Mouse (Mus musculus): ENCODE results near the gene Ncf2.
A peak's percentile ranks its signal among the peaks of the same experiment; 100 is the strongest.
"Not testable (repeated sequence)": the region's sequence is repeated elsewhere in the genome, so short reads cannot be mapped to it uniquely, and the experiment has no call there.

Ncf2 gene

DNA sequence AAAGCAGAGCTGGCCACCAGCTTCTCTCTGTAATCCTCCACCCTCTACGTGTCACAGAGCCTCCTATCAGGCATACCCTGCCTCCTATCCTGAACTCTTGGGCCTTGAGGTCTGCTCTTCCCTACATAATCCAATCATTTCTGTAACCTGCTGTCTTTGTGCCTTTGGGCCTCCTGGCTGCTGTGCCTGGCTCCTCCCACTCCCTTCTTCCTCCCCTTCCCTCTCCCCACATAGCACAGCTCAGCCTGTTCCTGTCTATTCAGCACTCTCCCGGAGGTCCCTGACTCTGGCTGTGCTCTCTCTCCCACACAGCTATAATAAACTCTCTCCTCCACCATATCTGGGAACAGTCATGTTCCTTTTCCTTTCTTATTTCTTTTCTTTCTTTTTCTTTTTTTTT lies at the start of gene Ncf2:
Gene Ncf2 (plus strand): TSS at position 298 of the 400 bp plus-strand sequence.
- no peak for DNase-seq (ENCODE audit: low spot score in 2 of 2)

DNA sequence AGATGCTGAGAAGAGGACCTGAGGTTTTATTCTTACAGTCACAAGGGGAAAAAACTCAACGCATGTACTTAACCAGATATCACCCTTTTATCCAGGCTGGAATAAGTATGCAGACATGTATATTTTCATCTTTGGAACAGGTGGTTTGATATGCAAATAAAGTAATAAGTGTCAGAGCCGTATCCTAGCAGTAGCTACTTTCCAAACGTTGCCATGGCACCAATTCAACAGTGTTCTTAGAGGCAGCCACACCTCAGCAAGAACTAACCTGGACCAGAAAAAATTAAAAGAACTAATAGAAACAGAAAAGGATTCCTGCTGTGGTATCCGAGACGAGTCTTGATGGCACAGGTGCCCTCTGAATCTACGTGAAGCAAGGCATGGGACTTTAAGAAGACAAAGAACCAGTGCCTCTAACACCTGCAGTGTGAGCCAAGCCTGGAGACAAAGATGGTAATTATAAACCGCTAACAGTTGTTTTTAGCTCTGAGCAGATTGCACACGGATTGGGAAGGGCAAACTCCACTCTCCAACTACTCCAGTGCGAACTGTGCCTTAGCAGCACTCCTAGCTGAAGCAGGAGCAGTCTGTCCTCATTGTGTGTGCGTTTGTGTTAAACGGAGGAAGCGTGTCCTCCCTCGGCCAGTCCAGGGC lies 49.6 kb upstream of the Ncf2 start, which contains the start of gene Apobec4:
Gene Apobec4 (plus strand): TSS at position 240 of the 654 bp plus-strand sequence.
- DNase-seq (ENCODE audit: low spot score in 2 of 2): peak; percentile 38 to 60

DNA sequence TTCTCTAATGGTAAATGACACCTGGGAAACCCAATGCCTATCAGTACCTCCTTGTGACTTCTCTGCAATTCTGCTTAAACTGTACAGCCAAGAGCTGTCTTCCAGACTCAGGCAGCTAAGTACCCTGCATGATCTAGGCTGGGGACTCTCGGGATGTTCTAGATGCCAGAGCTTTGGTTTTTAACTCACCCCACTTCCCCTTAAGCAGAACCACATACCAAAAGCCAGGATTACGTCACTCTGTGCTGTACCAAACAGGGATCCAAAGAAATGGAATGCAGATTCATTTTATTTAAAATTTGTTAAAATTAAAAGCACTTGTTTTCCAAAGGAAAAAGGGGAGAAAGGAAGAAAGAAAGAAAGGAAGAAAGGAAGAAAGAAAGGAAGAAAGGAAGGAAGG lies 38.2 kb upstream of the Ncf2 start:
- DNase-seq (ENCODE audit: low spot score in 2 of 2): no peak

DNA sequence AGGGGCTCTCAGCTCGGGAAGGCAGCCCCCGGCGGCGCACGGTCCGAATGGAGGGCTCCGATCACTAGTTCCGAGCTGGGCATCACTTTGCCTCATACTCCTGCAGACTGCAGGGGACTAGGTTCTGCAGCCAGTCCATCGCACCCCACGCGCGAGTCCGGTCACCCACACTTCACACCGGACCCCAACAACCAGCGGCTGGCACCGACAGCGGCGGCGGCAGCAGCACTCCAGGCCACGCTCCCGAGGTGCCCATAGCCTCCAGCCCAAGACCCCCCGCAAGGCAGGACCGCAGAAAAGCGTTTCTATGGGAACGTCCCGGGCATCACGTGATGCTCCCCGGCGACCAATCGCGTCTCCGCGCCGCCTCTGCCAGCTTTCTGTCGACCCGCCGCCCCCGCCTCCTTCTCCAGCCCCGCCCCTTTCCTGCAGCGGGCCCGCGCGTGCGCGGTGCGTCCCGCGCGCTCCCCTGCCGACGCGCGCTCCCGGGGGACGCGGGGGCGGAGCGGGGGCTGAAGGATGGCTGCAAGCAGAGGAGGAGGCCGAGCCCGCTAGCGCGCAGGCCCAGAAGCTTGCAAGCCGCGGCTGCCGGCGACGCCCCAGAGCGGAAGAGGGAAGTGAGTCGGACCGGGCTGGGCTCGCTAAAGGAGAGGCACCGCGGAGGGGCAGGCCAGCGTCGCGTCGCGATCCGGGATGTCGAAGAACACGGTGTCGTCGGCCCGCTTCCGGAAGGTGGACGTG lies 33.8 kb upstream of the Ncf2 start, which contains the start of the genes Rgl1 and Arpc5:
Gene Rgl1 (minus strand): TSS at position 320 of the 741 bp plus-strand sequence.
Gene Arpc5 (plus strand): TSS at position 511 of the 741 bp plus-strand sequence.
- peak; percentile 95 for DNase-seq (ENCODE audit: low spot score in 2 of 2)

DNA sequence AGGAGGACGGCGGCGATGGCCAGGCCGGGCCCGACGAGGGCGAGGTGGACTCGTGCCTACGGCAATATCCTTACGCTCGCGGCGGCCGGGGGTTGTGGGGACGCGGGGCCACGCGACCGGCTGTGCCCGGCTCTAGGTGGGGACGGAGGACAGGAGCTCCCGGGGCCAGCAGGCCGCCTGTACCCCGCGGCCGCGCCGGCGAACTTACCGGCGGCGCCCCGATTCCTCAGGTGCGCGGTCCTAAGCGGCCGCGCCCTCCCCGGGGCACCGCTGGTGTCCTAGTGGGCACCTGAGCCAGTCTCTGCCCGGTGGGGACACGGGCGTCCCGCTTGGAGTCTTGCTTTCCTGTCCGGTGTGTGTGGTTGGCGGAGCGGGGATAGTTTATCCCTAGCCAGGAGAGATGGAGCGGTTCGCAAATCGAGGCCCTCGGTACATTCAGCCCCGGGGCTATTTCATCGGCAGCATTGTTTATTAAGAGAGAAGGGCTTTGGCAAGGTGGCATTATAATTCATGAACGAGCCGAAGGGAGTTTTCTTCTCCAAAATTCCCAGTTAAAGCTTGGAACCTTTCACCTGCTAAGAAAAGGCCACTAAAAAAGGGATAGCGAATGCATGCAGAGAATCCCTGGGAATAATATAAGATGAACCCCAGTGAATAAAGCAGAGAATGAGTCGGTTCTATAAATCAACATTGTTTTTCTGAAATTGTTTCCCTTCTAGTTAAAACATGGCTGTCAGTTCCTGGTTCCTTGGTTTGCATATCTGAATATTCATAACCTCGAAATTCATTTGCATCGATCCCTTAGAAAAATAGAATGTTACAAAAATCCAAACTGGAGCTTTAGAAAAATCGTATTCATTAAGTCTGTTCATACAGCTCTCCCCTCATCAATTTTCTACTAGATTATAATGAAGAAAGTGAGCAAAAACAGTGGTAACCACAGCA lies 32.9 kb upstream of the Ncf2 start:
- DNase-seq (ENCODE audit: low spot score in 2 of 2): no peak

DNA sequence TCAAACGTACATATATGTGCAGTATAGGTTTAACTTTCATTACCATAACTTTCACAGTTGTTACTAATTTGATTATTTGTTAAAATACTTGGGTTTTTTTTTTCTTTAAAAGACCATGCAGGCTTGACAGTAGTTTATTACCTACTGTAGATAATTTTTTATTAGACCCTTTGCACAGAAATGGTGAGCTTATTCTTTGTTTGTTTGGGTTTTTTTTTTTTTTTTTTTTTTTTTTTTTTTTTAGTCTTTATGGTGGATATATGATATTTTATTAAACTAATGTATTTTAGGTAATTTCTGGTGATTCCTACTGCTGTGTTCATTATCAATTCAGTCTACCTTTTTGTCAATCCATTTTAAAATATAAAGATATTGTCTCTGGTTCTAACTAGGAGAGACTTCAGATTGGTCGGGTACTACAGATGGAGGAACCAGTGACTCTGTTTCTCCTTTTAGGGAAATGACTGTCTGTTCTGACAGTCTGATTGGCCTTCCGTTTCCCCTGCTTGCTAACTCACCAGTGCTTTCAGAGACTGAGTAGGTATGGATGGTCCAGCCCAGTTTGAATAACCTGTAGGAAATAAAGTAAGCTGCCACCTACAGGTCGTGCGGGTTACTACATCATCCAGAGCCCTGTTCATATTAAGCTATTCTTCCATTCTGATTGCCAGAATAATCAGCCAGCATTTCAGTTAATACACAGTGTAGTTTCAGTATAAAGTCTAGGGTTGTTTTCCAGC lies 32.1 kb upstream of the Ncf2 start:
- DNase-seq (ENCODE audit: low spot score in 2 of 2): peak; percentile 76 to 77

DNA sequence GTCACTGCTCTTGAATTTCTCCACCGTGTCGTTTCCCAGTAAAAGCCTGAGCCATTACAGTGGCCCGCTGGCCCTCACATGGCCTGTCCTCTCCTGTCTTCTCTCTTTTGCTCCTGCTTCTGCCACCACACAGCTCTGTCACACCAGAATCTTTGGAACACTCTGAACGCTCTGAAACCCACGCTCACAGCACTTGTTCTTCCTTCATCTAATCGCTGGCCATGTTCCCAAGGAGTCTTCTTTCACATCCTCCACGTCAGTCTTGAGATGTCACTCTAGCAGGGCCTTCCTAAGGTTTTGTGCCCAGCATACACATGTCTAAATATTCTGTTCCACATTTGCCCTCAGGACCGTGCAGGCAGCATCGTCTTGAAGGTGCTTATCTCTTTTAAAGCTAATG lies 29.0 kb upstream of the Ncf2 start:
- DNase-seq (ENCODE audit: low spot score in 2 of 2): peak in 1 of 2 experiments; percentile 31

DNA sequence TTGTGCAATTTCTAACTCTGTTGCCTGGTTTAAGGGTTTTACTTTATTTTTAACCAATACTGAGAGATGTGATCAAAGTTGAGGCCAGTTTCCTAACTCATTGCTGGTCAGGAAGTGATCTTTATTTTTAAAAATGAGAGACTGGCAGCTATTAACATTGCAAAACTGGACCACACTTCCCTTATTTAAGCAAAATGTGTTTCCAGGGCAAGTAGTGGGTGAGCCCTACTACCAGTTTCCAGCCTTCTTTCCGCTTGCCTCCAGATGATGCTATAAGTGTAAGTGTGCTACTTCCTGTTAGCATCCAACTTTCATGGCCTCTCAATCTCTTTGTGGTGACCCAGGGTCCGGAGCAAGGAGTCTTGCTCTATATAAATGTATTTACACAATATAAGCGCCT lies 25.4 kb upstream of the Ncf2 start:
- not testable (repeated sequence) for DNase-seq (ENCODE audit: low spot score in 2 of 2)

DNA sequence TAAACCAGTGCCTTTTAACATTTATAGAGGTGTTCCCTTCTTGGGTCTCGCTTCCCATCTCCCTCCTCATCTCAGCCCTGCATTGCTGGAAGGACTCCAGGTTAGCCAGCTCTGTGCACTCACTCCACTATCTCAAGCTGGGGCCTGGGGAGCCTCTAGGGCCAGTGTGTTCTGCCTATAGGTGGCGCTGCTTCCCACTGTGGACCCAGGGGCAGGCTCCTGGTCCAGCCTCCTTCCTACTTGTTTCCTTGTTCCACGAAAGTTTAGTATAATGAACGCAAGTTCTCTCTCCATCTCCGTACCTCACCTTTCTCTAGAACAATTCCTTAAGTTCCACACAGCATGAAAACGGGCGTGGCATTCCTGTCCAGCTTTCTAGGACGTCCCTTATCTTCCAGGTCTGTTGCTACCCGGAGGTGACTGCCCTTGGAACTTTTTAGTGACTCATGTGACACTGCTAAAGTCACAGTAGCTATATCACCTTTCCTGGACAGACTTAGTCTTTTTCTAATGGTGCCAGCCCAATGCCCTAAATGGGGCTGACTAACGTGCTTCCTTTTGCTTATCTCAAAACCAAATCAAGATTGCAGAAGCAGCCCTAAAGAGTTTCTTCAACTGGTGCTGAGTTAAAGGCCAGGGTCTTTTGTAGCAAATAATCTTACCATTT lies 20.8 kb upstream of the Ncf2 start:
- DNase-seq (ENCODE audit: low spot score in 2 of 2): peak in 1 of 2 experiments; percentile 39

DNA sequence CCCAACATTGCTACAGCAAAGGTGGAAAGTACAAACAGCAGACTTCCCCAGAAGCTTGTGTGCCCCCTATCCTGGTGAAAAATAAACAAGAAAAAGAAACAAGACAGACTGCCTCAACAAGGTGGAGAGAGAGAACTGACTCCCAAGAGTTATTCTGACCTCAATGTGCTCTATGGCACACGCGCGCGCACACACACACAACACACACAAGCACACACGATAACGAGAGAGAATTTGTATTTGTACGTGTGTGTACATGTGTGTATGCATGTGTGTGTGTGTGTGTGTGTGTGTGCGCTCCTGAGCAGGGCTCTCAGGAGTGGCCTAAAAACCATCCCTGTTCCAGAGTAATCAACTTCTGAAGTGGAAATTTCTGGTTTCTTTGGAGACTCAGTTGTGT lies 15.4 kb upstream of the Ncf2 start:
- DNase-seq (ENCODE audit: low spot score in 2 of 2): no peak

DNA sequence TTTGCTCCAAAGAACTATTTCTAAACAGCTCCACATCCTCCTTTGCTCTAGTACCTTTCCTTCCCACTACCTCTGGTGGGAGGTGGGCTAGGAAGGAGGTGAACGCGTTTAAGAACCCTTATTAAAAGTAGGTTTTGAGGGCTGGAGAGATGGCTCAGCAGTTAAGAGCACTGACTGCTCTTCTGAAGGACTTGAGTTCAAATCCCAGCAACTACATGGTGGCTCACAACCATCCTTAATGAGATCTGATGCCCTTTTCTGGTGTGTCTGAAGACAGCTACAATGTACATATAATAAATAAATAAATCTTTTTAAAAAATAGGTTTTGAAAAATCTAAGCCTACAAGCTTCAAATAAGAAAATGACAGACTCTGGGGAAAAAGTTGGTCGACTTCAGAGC lies 14.5 kb upstream of the Ncf2 start:
- not testable (repeated sequence) for DNase-seq (ENCODE audit: low spot score in 2 of 2)

DNA sequence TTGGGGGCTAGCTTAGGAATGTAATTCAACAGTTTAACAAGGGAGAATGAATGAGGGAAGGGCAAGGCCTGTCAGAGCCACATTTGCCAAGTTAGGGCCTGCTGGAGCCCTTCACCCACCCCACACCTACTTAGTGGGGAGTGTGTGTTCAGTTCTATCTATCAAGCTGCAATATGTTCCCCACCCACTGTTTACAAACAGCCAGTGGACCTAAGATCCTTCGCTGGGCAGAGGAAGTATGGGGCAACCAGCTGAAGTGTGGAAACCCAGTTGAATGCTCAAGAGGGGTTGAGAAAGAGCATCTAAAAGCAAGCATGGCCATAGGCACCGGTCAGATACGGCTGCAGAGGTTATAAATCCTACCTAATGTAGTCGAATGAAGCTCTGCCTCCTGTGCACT lies 13.0 kb upstream of the Ncf2 start:
- no peak for DNase-seq (ENCODE audit: low spot score in 2 of 2)

DNA sequence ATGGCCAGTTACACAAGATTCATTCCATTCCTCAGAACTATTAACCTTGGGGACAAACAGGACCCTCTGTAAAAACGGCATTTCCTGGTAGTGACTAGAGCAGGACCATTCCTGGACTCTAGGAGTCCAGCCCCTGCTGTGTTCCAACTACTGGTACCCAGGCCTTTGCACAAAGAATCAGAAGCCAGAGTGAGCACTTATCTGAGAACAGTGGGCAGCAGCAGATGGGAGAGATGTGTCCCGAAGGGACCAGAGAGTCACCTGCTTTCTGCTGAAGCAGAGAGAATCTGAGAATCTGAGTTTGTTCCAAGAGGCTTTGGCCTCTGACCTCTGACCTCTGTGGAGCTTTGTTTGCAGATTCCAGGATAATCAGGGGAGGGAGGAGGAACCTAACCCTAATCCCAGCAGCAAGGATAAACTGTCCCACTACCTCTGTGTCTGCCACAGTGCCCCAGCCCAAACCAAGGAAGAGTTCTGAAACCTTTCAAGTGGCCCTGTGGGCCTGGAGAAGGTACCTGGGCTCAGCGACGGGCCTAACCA lies 11.8 kb upstream of the Ncf2 start:
- no peak for DNase-seq (ENCODE audit: low spot score in 2 of 2)

DNA sequence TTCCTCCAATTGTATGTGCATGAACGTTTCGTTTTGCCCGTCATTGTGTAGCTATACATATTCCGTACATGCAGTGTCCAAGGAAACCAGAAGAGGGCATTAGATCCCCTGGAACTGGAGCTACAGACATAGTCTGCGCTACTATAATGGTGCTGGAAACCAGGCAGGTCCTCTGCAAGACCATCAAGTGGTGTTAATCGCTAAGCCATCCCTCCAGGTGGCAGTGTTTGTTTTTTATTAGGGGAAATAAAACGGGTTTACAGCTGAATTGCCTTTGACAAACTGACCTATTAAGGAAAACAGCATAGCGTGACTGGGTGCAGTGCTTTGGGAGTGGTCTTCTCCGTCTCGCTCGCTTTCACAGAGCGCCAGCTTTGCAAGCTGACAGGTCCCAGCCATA lies 9.7 kb upstream of the Ncf2 start:
- no peak for DNase-seq (ENCODE audit: low spot score in 2 of 2)

DNA sequence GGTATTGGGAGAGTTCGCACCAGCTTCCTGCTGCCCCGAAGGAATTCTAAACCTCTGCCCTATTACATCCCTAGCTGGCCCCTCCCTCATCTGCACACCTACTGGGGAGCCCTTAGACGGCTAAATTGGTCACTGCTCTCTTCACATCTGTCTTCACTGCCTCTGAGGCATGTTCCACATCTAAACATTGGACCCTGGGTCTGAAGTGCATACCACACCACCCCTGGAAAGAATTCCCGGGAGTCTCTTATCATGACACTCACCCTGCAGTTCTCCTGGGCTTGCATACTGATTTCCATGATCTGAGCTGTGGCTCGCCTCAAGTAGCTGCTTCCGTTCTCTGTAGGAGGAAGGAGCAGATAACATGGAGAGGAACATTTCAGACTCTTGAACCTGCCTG lies 9.2 kb upstream of the Ncf2 start:
- no peak for DNase-seq (ENCODE audit: low spot score in 2 of 2)

DNA sequence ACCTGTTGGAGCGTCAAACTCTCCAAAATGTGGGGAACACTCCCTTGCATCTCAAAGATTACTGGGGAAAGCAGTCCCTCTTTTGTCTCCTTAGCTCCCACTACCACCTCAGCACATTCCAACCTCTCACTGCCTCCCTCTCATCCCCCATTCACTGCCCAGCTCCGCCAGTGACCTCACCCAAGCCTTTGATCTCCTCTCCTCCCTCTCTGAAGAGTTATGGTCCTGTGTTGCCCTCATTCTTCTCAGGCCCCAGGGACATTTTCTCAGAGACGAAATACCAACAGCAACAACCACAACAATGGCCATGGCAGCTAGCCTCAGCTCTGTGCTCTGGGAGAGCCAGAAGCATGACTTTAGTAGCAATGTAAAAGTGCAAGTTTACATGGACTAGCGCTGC lies 8.7 kb upstream of the Ncf2 start:
- no peak for DNase-seq (ENCODE audit: low spot score in 2 of 2)

DNA sequence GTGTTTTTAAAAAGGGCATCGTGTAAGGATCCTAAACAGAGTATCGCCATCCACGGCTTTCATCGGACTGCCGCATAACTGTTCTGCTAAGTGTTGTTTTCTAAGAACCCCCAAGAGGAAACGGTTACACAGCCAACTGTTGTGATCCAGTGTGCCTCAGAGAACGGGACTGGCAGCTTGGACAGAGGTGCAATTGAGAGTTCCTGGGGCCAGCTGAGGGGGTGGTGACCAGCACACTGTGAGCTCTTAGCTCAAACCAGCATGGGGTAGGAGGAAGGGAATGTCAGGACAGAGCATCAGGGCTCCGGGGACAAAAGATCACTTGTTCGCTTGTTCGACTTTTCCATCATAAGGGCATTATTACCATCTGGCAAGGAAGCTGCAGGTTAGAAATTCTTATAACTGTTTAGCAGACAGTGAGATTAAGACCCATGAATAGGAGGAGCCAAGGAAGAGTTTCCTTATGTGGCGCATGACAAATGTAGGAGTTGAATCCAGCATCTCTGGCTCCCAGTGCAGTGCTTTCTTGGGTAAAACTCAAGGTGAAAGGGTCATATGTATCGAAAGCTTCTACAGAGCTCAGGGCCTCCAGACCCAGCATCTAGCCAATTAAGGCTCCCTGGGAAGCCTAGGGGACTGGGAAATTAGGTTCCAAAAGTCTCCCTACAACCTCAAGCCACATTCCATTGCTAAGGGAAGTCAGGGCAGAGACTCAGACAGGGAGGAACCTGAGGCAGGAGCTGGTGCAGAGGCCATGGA lies 7.1 kb upstream of the Ncf2 start:
- DNase-seq (ENCODE audit: low spot score in 2 of 2): peak in 1 of 2 experiments; percentile 16

DNA sequence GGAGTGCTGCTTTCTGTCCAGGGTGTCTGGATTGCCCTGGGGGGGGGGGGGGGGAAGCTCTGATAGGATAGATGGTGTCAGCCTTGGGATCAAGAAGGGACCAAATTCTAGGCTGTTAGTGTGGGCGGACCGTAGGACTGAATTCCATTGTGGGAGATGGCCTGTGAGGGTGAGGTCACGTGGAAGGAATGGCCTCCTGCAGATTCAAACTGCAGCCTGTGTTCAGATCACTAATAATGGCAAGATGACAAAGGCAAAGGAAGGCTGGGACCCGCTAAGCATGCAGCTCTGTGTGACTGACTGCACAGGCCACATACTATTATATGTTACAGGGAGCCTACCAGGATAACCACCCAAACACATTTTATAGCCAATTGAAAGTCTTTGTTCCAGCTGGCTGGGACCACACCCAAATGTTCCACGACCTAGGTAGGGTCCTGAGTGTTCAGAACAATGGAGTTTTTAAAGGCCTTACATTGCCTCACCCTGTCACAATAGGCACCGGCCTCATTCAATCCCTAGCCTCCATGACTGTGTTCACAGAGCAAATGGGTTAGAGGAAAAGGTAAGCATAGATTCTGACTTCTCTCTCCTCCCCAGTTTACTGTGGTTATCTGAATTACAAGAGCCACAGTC lies 6.4 kb upstream of the Ncf2 start:
- no peak for DNase-seq (ENCODE audit: low spot score in 2 of 2)

DNA sequence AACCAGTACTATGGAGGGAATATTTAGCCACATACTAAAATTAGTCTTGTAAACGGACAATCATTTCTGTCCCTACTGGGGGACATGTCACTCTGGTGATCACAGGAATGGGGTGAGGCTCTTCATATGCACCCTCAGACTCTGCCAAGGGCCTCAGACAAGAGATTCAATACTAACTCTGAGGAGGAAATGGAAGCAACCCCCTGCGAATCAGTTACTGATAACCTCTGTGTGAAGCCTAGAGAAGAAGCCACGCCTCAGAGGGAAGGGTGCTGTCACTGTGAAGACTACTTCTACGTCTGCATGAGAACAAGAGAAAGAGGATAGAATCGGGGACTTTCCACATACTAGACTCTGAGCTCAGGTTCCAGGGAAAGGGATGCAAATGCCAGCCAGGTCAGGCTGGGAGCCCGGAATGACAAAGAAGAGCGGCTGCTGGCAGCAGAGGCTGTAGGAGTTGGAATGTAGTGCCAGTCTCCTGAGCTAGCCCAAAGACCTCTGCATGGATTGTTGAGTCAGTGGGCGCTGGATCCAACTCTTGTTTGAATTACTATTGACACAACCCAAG lies 4.2 kb upstream of the Ncf2 start:
- no peak for DNase-seq (ENCODE audit: low spot score in 2 of 2)

Measured in right cerebral cortex, postnatal 36 days (tissue).